In genomic region chr14:25693888-25694568, GRCm38 (mm10) we compare ENCODE assay signal across 8 mouse cellular contexts. TPM values are rescaled to one million over a fixed set of nuclear protein-coding genes. Genes with fewer than 3 reads are reported as not detected.
A peak's percentile ranks its signal among the peaks of the same experiment; 100 is the strongest.
DNase-seq lines count a peak whose midpoint lies in the region; ATAC-seq and TF ChIP-seq lines count a peak whose summit lies in the region.

Gene Ppif (plus strand): TSS chr14:25694154.

- peak; percentile 92 for ATAC-seq in cerebellum, adult (ENCODE audit: insufficient number of reproducible peaks, low FRiP score, low TSS enrichment)
- peak; percentile 95 for ATAC-seq in forebrain, embryonic 14.5 days
- ATAC-seq in neural tube, embryonic 15.5 days (ENCODE audit: low FRiP score): peak; percentile 94

- TF ChIP-seq EP300 in ES-Bruce4 (IDR thresholded peaks at IDR 0.05; ENCODE audit: insufficient read depth, low read depth, low read length): peak; percentile 32; the same call in 1 of the 2 replicates

- H3K9me3 ChIP-seq in ES-Bruce4 (replicated peaks; ENCODE audit: control insufficient read depth, insufficient read depth, low read length, poor library complexity, severe bottlenecking): no peaks in the 10 kb centered on the region
- H3K9me3 ChIP-seq in forebrain, embryonic 14.5 days (replicated peaks; ENCODE audit: control insufficient read depth, low read length): no peaks in the 10 kb centered on the region
- H3K9me3 ChIP-seq in neural tube, embryonic 15.5 days (replicated peaks): no peaks in the 10 kb centered on the region

- TF ChIP-seq POLR2A in ES-Bruce4 (IDR thresholded peaks at IDR 0.05; ENCODE audit: insufficient read depth, low read length): peak; percentile 54

- WGBS in forebrain, embryonic 14.5 days: 0% methylated on average over 70 of the region's 70 CpGs
- 0% methylated on average over 61 of the region's 70 CpGs for WGBS in neural tube, embryonic 15.5 days

- peaks cover 5% of the 10 kb centered on the region for H3K4me1 ChIP-seq in ES-Bruce4 (ENCODE audit: control insufficient read depth, insufficient read depth, low read length)
- H3K4me1 ChIP-seq in forebrain, embryonic 14.5 days (ENCODE audit: control insufficient read depth, insufficient read depth, low read length): peaks cover 12% of the 10 kb centered on the region
- peaks cover 29% of the 10 kb centered on the region for H3K4me1 ChIP-seq in neural tube, embryonic 15.5 days

- no peaks in the 10 kb centered on the region for H3K27me3 ChIP-seq in ES-Bruce4 (ENCODE audit: control insufficient read depth, insufficient read depth, low read length, poor library complexity, severe bottlenecking)
- no peaks in the 10 kb centered on the region for H3K27me3 ChIP-seq in forebrain, embryonic 14.5 days (replicated peaks; ENCODE audit: control insufficient read depth, insufficient read depth, low read length)
- no peaks in the 10 kb centered on the region for H3K27me3 ChIP-seq in neural tube, embryonic 15.5 days (replicated peaks)

- DNase-seq in forebrain, embryonic 14.5 days (ENCODE audit: low spot score): peak; percentile 96
- peak; percentile 98 to 99 for DNase-seq in heart, postnatal 14 days
- DNase-seq in layer of hippocampus, adult 11-12 months (ENCODE audit: low spot score): peak; percentile 97
- peak; percentile 93 to 95 for DNase-seq in lung, adult 18-20 months
- DNase-seq in testis, postnatal 14 days (ENCODE audit: low spot score): peak; percentile 94

- peak within 1 kb of the TSS; percentile 80 for H3K4me3 ChIP-seq in ES-Bruce4 (ENCODE audit: low read depth, low read length)
- peak within 1 kb of the TSS; percentile 88 for H3K4me3 ChIP-seq in forebrain, embryonic 14.5 days (ENCODE audit: low read depth, low read length)
- peak within 1 kb of the TSS; percentile 87 for H3K4me3 ChIP-seq in neural tube, embryonic 15.5 days (replicated peaks)

- H3K4me2 ChIP-seq in forebrain, embryonic 14.5 days (ENCODE audit: low read length): peak within 1 kb of the TSS; percentile 98
- peak within 1 kb of the TSS; percentile 95 for H3K4me2 ChIP-seq in neural tube, embryonic 15.5 days

- peak; percentile 95 for TF ChIP-seq CTCF in ES-Bruce4 (IDR thresholded peaks at IDR 0.05; ENCODE audit: low read depth, low read length)

- peak within 1 kb of the TSS; percentile 65 for H3K9ac ChIP-seq in ES-Bruce4 (ENCODE audit: low read depth, poor library complexity, severe bottlenecking)
- peak within 1 kb of the TSS; percentile 83 for H3K9ac ChIP-seq in forebrain, embryonic 14.5 days (ENCODE audit: low read length)
- peak within 1 kb of the TSS; percentile 82 for H3K9ac ChIP-seq in neural tube, embryonic 15.5 days (replicated peaks)

- no peak within 1 kb of the TSS for H3K27ac ChIP-seq in ES-Bruce4 (ENCODE audit: insufficient read depth, low read length)
- H3K27ac ChIP-seq in forebrain, embryonic 14.5 days (ENCODE audit: low read depth, low read length): no peak within 1 kb of the TSS
- H3K27ac ChIP-seq in neural tube, embryonic 15.5 days (replicated peaks): peak within 1 kb of the TSS; percentile 75

- H3K36me3 ChIP-seq in ES-Bruce4 (ENCODE audit: control insufficient read depth, insufficient read depth, low read length, poor library complexity, severe bottlenecking): peaks cover 6% of the 10 kb centered on the region
- H3K36me3 ChIP-seq in forebrain, embryonic 14.5 days (ENCODE audit: control insufficient read depth, insufficient read depth, low read length): peaks cover 29% of the 10 kb centered on the region
- peaks cover 30% of the 10 kb centered on the region for H3K36me3 ChIP-seq in neural tube, embryonic 15.5 days

- intact Hi-C loops in heart, postnatal 14 days (cut with DNase I): loop anchor here (2.0 to 10.0 kb wide), 2 partner anchors 29 to 1199 kb away; no protein-coding TSS in a partner anchor

RNA-seq across cellular contexts. Expression of gene Ppif, which starts in this region (rescaled TPM):
- polyA plus RNA-seq in ES-Bruce4 (2011; ENCODE audit: insufficient read depth, insufficient read length, low read depth, missing spikeins): 41.1 and 42.2 TPM in 2 replicates
- 25.3 and 28.2 TPM in 2 replicates for polyA plus RNA-seq in forebrain, embryonic 14.5 days (2014; fragmentation: Nextera tagmentation; extraction: Ambion mirVana)
- 100 to 1,000 TPM; 238 to 261 TPM for total RNA-seq in heart, postnatal 14 days (2021)
- 38.0 and 42.9 TPM in 2 replicates for polyA plus RNA-seq in neural tube, embryonic 15.5 days (2015; fragmentation: Nextera tagmentation; extraction: Ambion mirVana)
